Mouse (Mus musculus) CH12.LX (cell line): ENCODE results near the gene Cbx8. TPM values are rescaled to one million over a fixed set of nuclear protein-coding genes. Genes with fewer than 3 reads are reported as not detected.

ENCODE experiments used
- DNase-seq: peaks from one replicate; pipeline ENCODE4 v3.0.0-alpha.2; 2013; ENCODE audit errors: extremely low read depth
- H3K27ac ChIP-seq: 2 replicates; pipeline ENCODE4 v1.5.1; 2012; ENCODE audit warnings: low read depth, mild to moderate bottlenecking, control low read depth, moderate library complexity; ENCODE audit not compliant: insufficient read depth
- H3K27me3 ChIP-seq: replicated peaks from 2 replicates; pipeline ENCODE3; 2012; ENCODE audit warnings: inconsistent platforms
- H3K36me3 ChIP-seq, 2 experiments: replicated peaks in 1 of 2; 2 replicates each; pipeline versions ENCODE3 to v1.6.1; 2012; ENCODE audit warnings: inconsistent platforms in 1 of 2, low read length in 1 of 2, mild to moderate bottlenecking in 1 of 2, mixed read lengths in 1 of 2, moderate library complexity in 1 of 2; ENCODE audit not compliant: control insufficient read depth in 1 of 2, insufficient read depth in 1 of 2
- H3K4me1 ChIP-seq, 2 experiments: 2 replicates each; pipeline ENCODE4 v1.6.1; 2012; ENCODE audit warnings: inconsistent platforms in 1 of 2, moderate library complexity in 1 of 2; ENCODE audit not compliant: insufficient read depth in 2 of 2, control insufficient read depth in 1 of 2
- H3K4me2 ChIP-seq: 2 replicates; pipeline ENCODE4 v1.6.1; 2012; ENCODE audit warnings: low read depth, mild to moderate bottlenecking, control low read depth; ENCODE audit not compliant: poor library complexity, insufficient read depth, severe bottlenecking
- H3K4me3 ChIP-seq, 3 experiments: fragments of 150-350 bp in 1 of 3; sonication (generic) in 1 of 3; replicated peaks in 1 of 3; 2 replicates each; pipeline versions ENCODE3 to v1.5.1; 2011 to 2012; ENCODE audit warnings: low read depth in 2 of 3, low read length in 2 of 3, mild to moderate bottlenecking in 2 of 3, moderate library complexity in 2 of 3, control low read depth in 1 of 3, improper control_type of control experiment in 1 of 3, inconsistent platforms in 1 of 3, mixed read lengths in 1 of 3; ENCODE audit not compliant: poor library complexity in 1 of 3
- H3K79me2 ChIP-seq: replicated peaks from 2 replicates; pipeline ENCODE4 v1.6.1; 2012; ENCODE audit warnings: mild to moderate bottlenecking, moderate library complexity; ENCODE audit not compliant: control insufficient read depth, poor library complexity, insufficient read depth, severe bottlenecking; ENCODE audit errors: extremely low read depth
- H3K9ac ChIP-seq: 2 replicates; pipeline ENCODE4 v1.6.1; 2012; ENCODE audit warnings: low read depth, mild to moderate bottlenecking, control low read depth, moderate library complexity; ENCODE audit not compliant: insufficient read depth
- H3K9me3 ChIP-seq: replicated peaks from 2 replicates; pipeline ENCODE3; 2012; ENCODE audit warnings: low read length, inconsistent platforms, mixed read lengths
- BHLHE40 ChIP-seq: IDR thresholded peaks from 2 replicates; pipeline ENCODE4 v1.6.1; 2011; ENCODE audit warnings: mild to moderate bottlenecking, low read depth, low read length, improper control_type of control experiment
- CHD1 ChIP-seq: IDR thresholded peaks from 2 replicates; pipeline ENCODE4 v1.6.1; 2012; ENCODE audit warnings: low read depth, low read length, improper control_type of control experiment, inconsistent platforms
- CHD2 ChIP-seq: IDR thresholded peaks from 2 replicates; pipeline ENCODE4 v1.6.1; 2011; ENCODE audit warnings: low read length, improper control_type of control experiment
- CTCF ChIP-seq, 2 experiments: IDR thresholded peaks in 1 of 2; conservative IDR thresholded peaks in 1 of 2; 2 replicates each; pipeline ENCODE4 v1.5.1; 2011 to 2012; ENCODE audit warnings: low read depth in 2 of 2, low read length in 2 of 2, improper control_type of control experiment in 1 of 2, inconsistent platforms in 1 of 2, mild to moderate bottlenecking in 1 of 2, moderate library complexity in 1 of 2
- E2F4 ChIP-seq: IDR thresholded peaks from 2 replicates; pipeline ENCODE4 v1.6.1; 2011; ENCODE audit warnings: low read depth, low read length, improper control_type of control experiment; ENCODE audit not compliant: insufficient replicate concordance
- EP300 ChIP-seq: IDR thresholded peaks from 2 replicates; pipeline ENCODE4 v1.6.1; 2011; ENCODE audit warnings: low read length, improper control_type of control experiment
- ETS1 ChIP-seq: conservative IDR thresholded peaks from 2 replicates; pipeline ENCODE4 v1.6.1; 2012; ENCODE audit warnings: low read depth, mild to moderate bottlenecking, inconsistent platforms, low read length, improper control_type of control experiment, moderate library complexity
- IRF4 ChIP-seq: IDR thresholded peaks from 2 replicates; pipeline ENCODE4 v1.6.1; 2014; ENCODE audit warnings: low read depth, mild to moderate bottlenecking, inconsistent platforms, low read length, improper control_type of control experiment
- JUN ChIP-seq: IDR thresholded peaks from 2 replicates; pipeline ENCODE4 v1.6.1; 2011; ENCODE audit warnings: low read depth, mild to moderate bottlenecking, low read length, improper control_type of control experiment, moderate library complexity; ENCODE audit not compliant: insufficient read depth
- MAX ChIP-seq: IDR thresholded peaks from 2 replicates; pipeline ENCODE4 v1.6.1; 2011; ENCODE audit warnings: low read length, improper control_type of control experiment
- MAZ ChIP-seq: IDR thresholded peaks from 2 replicates; pipeline ENCODE4 v1.6.1; 2012; ENCODE audit warnings: low read depth, mild to moderate bottlenecking, inconsistent platforms, low read length, improper control_type of control experiment, moderate library complexity
- MEF2A ChIP-seq: IDR thresholded peaks from 2 replicates; pipeline ENCODE4 v1.6.1; 2014; ENCODE audit warnings: low read depth, mild to moderate bottlenecking, inconsistent platforms, low read length, improper control_type of control experiment, borderline replicate concordance
- MXI1 ChIP-seq: IDR thresholded peaks from 2 replicates; pipeline ENCODE4 v1.6.1; 2011; ENCODE audit warnings: mild to moderate bottlenecking, low read depth, low read length, improper control_type of control experiment
- MYC ChIP-seq: IDR thresholded peaks from 2 replicates; pipeline ENCODE4 v1.6.1; 2011; ENCODE audit warnings: low read depth, mild to moderate bottlenecking, improper control_type of control experiment, low read length
- PAX5 ChIP-seq: IDR thresholded peaks from 2 replicates; pipeline ENCODE4 v1.6.1; 2012; ENCODE audit warnings: low read length, inconsistent platforms, mixed read lengths
- POLR2A ChIP-seq: IDR thresholded peaks from 2 replicates; pipeline ENCODE4 v1.6.1; 2011; ENCODE audit warnings: low read depth, mild to moderate bottlenecking, improper control_type of control experiment, low read length
- SMC3 ChIP-seq: IDR thresholded peaks from 2 replicates; pipeline ENCODE4 v1.6.1; 2011; ENCODE audit warnings: low read depth, low read length, improper control_type of control experiment
- TBP ChIP-seq: conservative IDR thresholded peaks from 2 replicates; pipeline ENCODE4 v1.6.1; 2011; ENCODE audit warnings: low read depth, low read length, improper control_type of control experiment
- TCF12 ChIP-seq: IDR thresholded peaks from 2 replicates; pipeline ENCODE4 v1.6.1; 2014; ENCODE audit warnings: low read depth, mild to moderate bottlenecking, inconsistent platforms, low read length, improper control_type of control experiment
- UBTF ChIP-seq: IDR thresholded peaks from 2 replicates; pipeline ENCODE4 v1.6.1; 2012; ENCODE audit warnings: low read depth, mild to moderate bottlenecking, inconsistent platforms, low read length, improper control_type of control experiment, moderate library complexity
- USF1 ChIP-seq: IDR thresholded peaks from 2 replicates; pipeline ENCODE4 v1.6.1; 2014; ENCODE audit warnings: low read depth, mild to moderate bottlenecking, inconsistent platforms, low read length, improper control_type of control experiment
- ZC3H11A ChIP-seq: IDR thresholded peaks from 2 replicates; pipeline ENCODE4 v1.6.1; 2012; ENCODE audit warnings: low read depth, mild to moderate bottlenecking, inconsistent platforms, low read length, improper control_type of control experiment
- ZMIZ1 ChIP-seq: IDR thresholded peaks from 2 replicates; pipeline ENCODE4 v1.6.1; 2012; ENCODE audit warnings: low read depth, mild to moderate bottlenecking, inconsistent platforms, low read length, improper control_type of control experiment
- dilution Hi-C: fragments of 300-500 bp; cut with MboI; formaldehyde crosslinking; loops from 2 replicates; pipeline ENCODE4 v1.14.3; 2020; ENCODE audit warnings: low sequenced_read_pairs; ENCODE audit not compliant: extremely low pct_unique_long_range_greater_than_20kb, extremely low pct_ligation_motif_present
- in situ Hi-C: fragments of 300-500 bp; cut with MboI; formaldehyde crosslinking; loops from 3 replicates; pipeline ENCODE4 v1.14.3; 2019; ENCODE audit warnings: low sequenced_read_pairs, low pct_ligation_motif_present, low pct_unique_long_range_greater_than_20kb, mixed read lengths
- polyA plus RNA-seq: library from polyadenylated mRNA; unstranded; fragments of >175 nt; gene quantifications from 2 replicates; pipeline ENCODE4 v1.2.1, GENCODE M21; 2012; ENCODE audit warnings: low read depth; ENCODE audit not compliant: insufficient read length
- total RNA-seq, 2 experiments: library from RNA; depleted of rRNA; stranded (reverse); fragments of 300-350 nt in 1 of 2; fragments of >200 nt in 1 of 2; gene quantifications; 2 replicates each; pipeline ENCODE4 v1.2.3; 2012 to 2014

Gene Cbx8
- total and polyA plus RNA-seq, 3 experiments, result 6.0 to 10.2 (median 6.2) TPM

GRCm38 (mm10) chr11:119083724-119084445 is 43.1 kb upstream of the Cbx8 start:
- Histone ChIP-seq H3K9me3 (no peaks in the 10 kb centered on the region), H3K9ac (peak overlapping the region; percentile 89), H3K4me1 (peaks cover 39 to 82% of the 10 kb centered on the region in 2 experiments), H3K4me3 (peak overlapping the region; percentile 83 to 97 (median 93)), H3K4me2 (peak overlapping the region; percentile 75), H3K36me3 (peaks cover 51 to 60% of the 10 kb centered on the region in 2 experiments), H3K27ac (0 out of 2 replicates have a peak overlapping the region, but pooled peaks have one; percentile 11), H3K27me3 (peaks cover 18% of the 10 kb centered on the region), H3K79me2 (peaks cover 56% of the 10 kb centered on the region)
- dilution Hi-C loops, result no loop called here
- DNase-seq, result no peak
- in situ Hi-C loops, result no loop called here
- TF ChIP-seq BHLHE40 (peak; percentile 14; the same call in 1 of the 2 replicates), MYC (peak; percentile 12; the same call in 1 of the 2 replicates), ZC3H11A (no peak), POLR2A (no peak), MEF2A (no peak), CTCF (conservative IDR thresholded peaks at IDR 0.05 in 1 of 2, IDR thresholded peaks at IDR 0.05 in 1 of 2; ENCODE audit: low read depth in 2 of 2, low read length in 2 of 2) (peak in 1 of 2 experiments; percentile 13; a peak in 2 of 4 replicates), CHD2 (no peak; the same call in 1 of the 2 replicates), UBTF (0 out of 2 replicates have a peak, but pooled peaks have one; percentile 0), USF1 (no peak), PAX5 (no peak), MAZ (0 out of 2 replicates have a peak, but pooled peaks have one; percentile 19), CHD1 (no peak), MXI1 (peak; percentile 20; the same call in 1 of the 2 replicates), MAX (0 out of 2 replicates have a peak, but pooled peaks have one; percentile 30), TBP (no peak), E2F4 (no peak), EP300 (no peak), SMC3 (0 out of 2 replicates have a peak, but pooled peaks have one; percentile 5), ZMIZ1 (peak; percentile 25; the same call in 1 of the 2 replicates), JUN (no peak), TCF12 (peak; percentile 34; the same call in 1 of the 2 replicates), IRF4 (0 out of 2 replicates have a peak, but pooled peaks have one; percentile 6), ETS1 (no peak)
